Mouse (Mus musculus) heart, adult 11 months (tissue): ENCODE measurements around the gene Dydc2.
"Not testable (repeated sequence)": the region's sequence is repeated elsewhere in the genome, so short reads cannot be mapped to it uniquely, and the experiment has no call there.

Experiments
- DNase-seq: peaks from one replicate; pipeline ENCODE4 v3.0.0; 2022

The Dydc2 gene

GRCm38 (mm10) chr14:41069108-41069507 is at the start of gene Dydc2:
Gene Dydc2, minus strand, starts transcription at chr14:41069208.
- no peak for DNase-seq

DNA sequence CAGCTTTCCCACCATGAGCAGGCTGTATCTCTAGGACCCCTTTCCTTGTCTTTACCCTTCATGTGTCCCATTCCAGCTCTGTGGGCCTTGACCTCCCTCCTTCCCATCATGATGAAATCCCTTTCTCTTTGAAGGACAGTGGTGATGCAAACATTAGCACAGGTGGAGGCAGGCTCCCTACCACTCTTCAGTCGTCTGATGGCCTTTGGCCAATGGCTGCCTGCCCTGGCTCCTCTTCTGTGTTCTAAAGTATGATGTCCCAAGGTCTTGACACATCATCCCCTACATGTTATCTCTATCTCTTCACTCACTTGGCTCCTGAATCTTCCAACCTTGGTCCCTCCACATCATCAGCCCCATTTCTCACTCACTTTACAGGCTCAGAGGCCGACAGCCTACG is 47.3 kb upstream of the Dydc2 start:
- no peak for DNase-seq

- DNase-seq: peak; percentile 13
Observed at GRCm38 (mm10) chr14:41112944-41113343, 43.9 kb upstream of the Dydc2 start.

DNA sequence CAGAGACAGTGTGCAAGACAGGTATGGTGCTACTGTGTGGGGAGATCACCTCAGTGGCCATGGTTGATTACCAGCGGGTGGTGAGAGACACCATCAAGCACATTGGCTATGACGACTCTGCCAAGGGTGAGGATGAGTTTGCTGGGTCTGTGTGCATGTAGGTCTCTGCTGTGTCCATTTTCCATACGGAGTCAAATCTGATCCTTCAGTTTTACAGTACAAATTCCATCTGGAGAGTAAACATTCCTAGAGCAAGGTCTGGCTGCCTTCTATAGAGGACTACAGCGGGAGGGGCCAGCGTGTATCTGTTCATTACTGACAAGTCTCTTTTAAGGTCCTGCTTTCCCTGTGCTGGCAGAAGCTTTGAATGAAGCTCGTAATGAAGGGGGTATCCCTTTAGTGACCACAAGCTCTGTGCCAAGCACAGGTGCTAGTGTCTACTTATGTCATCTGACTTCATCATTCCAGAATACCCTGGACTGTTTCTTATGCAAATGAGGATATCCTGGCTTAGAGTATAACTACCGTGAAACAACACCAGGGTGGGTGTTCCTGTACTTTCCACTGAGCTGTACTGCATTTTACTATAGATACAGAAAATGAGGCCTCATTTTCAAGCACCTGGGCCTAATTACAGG is 42.1 kb upstream of the Dydc2 start:
- peak; percentile 76 for DNase-seq

- DNase-seq: peak; percentile 78
Observed at GRCm38 (mm10) chr14:41104853-41105444, 35.9 kb upstream of the Dydc2 start, which contains the start of gene Mat1a. Gene Mat1a, plus strand, starts transcription at chr14:41105035.

DNA sequence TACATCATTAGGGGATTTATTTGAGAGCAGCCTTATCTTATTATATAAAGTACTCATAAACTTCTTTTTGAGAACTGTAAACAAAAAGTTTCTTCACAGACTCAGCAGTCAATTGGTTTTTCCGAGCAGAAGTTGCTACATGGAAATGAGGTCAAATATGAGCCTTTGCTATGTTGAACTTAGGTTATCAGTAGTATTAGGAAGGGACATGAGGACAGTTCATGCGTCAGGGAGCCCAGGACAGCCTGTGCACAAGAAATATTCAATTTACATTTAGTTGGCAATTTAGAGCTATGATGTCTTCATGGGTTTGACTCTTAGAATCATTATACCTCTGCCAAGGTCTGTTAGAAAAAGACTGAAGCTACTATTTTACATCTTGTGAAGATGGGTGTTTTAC is 33.3 kb upstream of the Dydc2 start:
- DNase-seq: no peak

GRCm38 (mm10) chr14:41101242-41101641 is 32.2 kb upstream of the Dydc2 start:
- DNase-seq: no peak

GRCm38 (mm10) chr14:41100712-41101111 is 31.7 kb upstream of the Dydc2 start:
- DNase-seq: no peak

GRCm38 (mm10) chr14:41098726-41099125 is 29.7 kb upstream of the Dydc2 start:
- DNase-seq: no peak

- DNase-seq: no peak
Observed at GRCm38 (mm10) chr14:41096296-41096860, 27.4 kb upstream of the Dydc2 start.

DNA sequence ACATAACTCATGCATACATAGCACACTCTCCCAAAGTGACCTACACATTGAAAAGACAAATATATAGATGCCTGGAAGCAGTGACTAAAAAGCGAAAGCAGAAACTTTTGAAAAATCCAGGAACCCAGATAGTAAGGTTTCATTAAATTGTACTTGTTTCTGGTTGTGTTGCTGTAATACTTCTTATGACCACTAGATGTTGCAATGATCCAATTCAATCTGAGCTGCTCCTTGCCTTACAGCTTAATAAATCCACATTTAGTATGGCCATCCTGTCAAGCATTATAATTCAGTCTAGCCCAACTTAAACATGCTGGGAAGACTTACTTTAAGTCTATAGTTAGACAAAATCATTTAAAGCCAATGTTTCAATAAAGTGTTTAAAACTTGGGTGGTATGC is 25.1 kb upstream of the Dydc2 start:
- no peak for DNase-seq

DNA sequence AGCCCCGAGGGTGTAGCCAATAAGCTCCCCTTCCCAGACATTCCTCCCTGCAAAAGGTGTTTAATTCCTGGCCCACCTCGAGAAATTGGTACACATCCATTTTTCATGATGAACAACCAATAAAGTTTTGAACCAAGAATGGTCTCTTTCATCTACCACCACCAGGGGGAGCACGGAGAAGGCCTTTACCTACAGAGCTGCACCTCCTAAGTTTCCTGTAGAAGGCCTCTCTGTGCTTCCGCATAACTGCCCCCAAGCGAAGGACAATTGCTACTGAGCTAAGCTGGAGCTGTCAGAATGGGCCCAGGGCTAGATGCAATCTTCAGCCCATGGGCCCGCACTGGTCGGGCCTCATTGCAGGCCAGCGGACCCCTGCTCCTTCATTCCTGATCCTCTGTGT is 21.8 kb upstream of the Dydc2 start:
- no peak for DNase-seq

- no peak for DNase-seq
Observed at GRCm38 (mm10) chr14:41087509-41087908, 18.5 kb upstream of the Dydc2 start.

GRCm38 (mm10) chr14:41082408-41082807 is 13.4 kb upstream of the Dydc2 start:
- DNase-seq: no peak

DNA sequence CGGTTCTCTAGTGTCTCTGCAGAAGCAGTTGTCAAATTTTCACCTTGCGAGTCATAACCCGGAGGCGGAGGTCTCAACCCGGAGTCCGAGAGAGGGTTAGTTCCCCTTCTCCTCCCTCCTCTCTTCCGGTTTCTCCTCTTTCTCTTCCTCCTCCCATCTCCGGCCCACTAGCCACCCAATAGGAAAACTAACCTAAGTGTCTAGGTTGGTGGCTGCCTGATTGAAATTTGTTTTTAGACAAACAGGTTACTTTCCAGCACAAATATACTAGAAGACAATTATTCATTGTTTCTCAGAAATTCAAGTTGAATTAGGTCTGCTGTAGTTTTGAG is 3.9 kb upstream of the Dydc2 start:
- DNase-seq: no peak

DNA sequence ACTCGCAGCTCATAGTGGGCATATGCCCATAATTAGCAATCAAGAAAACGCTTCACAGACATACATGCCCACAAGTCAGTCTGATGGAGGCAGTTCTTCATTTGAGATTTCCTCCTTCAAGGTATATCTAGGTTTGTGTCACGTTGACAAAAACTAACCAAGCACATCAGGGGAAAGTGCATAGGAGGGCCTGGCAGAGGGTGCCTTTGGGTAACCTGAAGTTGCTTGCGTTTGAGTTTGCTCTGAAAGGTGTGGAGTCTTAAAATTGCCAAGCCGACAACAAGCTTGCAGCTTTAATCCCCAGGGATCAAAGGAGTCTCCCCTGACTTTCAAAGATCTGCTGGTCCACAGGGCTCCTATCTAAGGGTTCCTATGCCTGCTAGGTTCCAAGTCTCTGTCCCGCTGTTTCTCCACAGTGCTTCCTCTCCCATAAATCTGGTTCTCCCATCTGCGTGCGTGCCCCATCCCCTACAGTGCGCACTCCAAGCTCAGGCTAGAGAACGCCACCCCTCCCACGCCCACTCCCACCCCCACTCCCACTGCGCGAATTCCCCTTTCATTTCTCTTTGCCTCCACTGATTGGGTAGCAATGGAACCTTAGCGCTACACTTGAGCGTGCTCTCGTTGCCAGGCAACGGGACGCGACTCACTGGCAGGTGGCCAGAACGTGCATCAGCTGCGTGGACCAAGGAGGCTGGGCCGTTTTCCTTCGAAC is 3.4 kb upstream of the Dydc2 start, which contains the start of gene Dydc1:
Gene Dydc1 (plus strand): TSS at position 683 of the 715 bp plus-strand sequence.
- DNase-seq: peak; percentile 90

GRCm38 (mm10) chr14:41070343-41070742 is 1.3 kb upstream of the Dydc2 start:
- no peak for DNase-seq

DNA sequence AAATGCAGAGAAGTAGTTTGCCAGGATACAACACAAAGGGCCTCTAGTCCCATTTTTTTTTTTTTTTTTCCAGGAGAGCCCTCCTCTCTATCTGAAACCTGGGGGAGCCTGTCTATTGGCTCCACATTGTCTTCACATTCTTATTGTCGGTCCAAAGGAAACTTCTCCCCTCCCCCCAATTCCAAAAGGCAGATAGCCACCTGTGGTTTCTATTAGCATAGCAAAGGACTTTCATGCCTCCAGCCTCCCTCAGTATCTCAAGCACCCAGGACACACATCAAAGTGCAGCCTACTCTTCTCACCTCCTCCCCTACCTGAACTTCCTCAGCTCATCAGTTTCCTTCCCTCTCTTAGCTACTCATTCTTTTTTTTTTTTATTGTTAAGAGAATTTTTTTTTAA is 2.6 kb downstream of the Dydc2 start:
- DNase-seq: no peak

GRCm38 (mm10) chr14:41065168-41065567 is 3.8 kb downstream of the Dydc2 start:
- no peak for DNase-seq

DNA sequence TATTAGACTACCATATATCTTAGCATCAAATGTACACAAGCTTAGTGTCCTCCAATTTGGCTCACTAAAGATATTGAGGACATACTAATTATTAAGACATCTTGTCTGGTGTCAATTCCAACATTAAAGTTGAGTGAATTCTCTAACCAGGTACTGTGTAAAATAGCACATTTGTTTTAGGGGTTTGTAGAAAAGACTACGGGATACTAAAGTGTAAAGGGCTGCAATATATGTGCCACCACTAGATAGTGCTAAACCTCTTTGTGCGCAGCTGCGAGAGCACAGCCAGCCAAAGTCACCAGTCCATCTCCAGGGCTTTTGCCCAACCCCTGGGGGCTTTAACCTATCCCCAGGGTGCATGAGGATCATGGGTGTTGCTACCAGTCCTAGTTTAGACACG is 15.8 kb downstream of the Dydc2 start:
- not testable (repeated sequence) for DNase-seq

GRCm38 (mm10) chr14:41052481-41052880 is 16.5 kb downstream of the Dydc2 start:
- no peak for DNase-seq

DNA sequence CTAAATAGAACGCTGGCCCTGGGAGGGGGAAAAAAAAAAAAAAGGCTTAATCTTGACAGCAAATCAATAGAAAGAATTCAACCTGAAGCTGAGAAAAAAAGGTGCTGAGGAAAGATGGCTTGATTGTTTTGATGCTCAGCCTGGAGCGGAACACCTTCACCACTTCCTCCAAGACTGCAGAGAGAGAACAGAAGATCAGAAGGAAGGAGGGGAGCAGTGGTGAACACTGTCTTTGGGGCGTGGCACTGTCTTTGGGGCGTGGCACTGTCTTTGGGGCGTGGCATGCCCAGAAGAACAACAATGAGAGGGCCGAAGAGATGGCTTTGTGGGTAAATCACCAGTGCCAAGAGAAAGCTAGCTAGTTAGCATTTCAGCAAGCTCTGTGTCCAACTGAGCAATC is 18.5 kb downstream of the Dydc2 start:
- no peak for DNase-seq

GRCm38 (mm10) chr14:41047402-41047801 is 21.6 kb downstream of the Dydc2 start:
- DNase-seq: no peak
